Mouse (Mus musculus): ENCODE measurements around the gene Gabra2. TPM values are rescaled to one million over a fixed set of nuclear protein-coding genes. Genes with fewer than 3 reads are reported as not detected.

Gene Gabra2
- polyA plus RNA-seq, 1 experiment from 2014 or later, result 0.03 TPM

GRCm38 (mm10) chr5:71058047-71058446, 37.6 kb downstream of the Gabra2 start:
- WGBS (ENCODE audit: insufficient replicate concordance), result 57% methylated on average over 7 of the region's 7 CpGs
- no peak for ATAC-seq (ENCODE audit: insufficient read depth)
- H3K27me3 ChIP-seq, result no peaks in the 10 kb centered on the region
- H3K27ac ChIP-seq (replicated peaks), result no peak overlapping the region
- no peaks in the 10 kb centered on the region for H3K4me1 ChIP-seq (replicated peaks)
- no peak overlapping the region for H3K4me3 ChIP-seq (replicated peaks)
- no peaks in the 10 kb centered on the region for H3K36me3 ChIP-seq (replicated peaks)
- no peak overlapping the region for H3K9ac ChIP-seq
- no peak overlapping the region for H3K4me2 ChIP-seq
- H3K9me3 ChIP-seq (replicated peaks), result no peaks in the 10 kb centered on the region

DNA sequence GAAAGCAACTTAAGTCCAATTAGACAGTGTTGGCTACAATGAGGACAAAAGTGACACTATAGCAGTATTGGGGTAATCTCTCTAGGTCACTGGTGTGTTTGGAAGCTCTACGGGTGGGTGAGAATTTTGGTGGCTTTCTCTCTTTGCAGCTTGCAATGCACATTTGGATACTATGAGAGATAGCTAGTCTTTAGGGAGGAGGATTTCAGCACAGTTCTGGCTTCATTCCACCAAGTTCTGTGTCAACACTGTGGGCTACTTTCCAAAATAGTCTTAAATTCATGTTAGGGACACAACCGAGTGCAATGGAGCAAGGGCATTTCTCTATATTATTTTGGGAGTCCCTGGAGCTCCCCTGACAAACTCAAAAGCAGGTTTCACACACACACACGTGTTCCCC, 58.3 kb downstream of the Gabra2 start:
- no peak overlapping the region for H3K9ac ChIP-seq
- no peaks in the 10 kb centered on the region for H3K4me1 ChIP-seq (replicated peaks)
- no peak overlapping the region for H3K4me2 ChIP-seq
- ATAC-seq (ENCODE audit: insufficient read depth), result no peak
- no peaks in the 10 kb centered on the region for H3K27me3 ChIP-seq
- WGBS (ENCODE audit: insufficient replicate concordance), result 42% methylated on average over 3 of the region's 3 CpGs
- no peaks in the 10 kb centered on the region for H3K9me3 ChIP-seq (replicated peaks)
- no peak overlapping the region for H3K27ac ChIP-seq (replicated peaks)
- H3K4me3 ChIP-seq (replicated peaks), result no peak overlapping the region
- H3K36me3 ChIP-seq (replicated peaks), result no peaks in the 10 kb centered on the region

GRCm38 (mm10) chr5:71025956-71026355, 69.7 kb downstream of the Gabra2 start:
- no peak overlapping the region for H3K9ac ChIP-seq
- no peaks in the 10 kb centered on the region for H3K4me1 ChIP-seq (replicated peaks)
- no peak overlapping the region for H3K27ac ChIP-seq (replicated peaks)
- WGBS (ENCODE audit: insufficient replicate concordance), result 64% methylated on average over 4 of the region's 4 CpGs
- no peak overlapping the region for H3K4me2 ChIP-seq
- H3K9me3 ChIP-seq (replicated peaks), result no peaks in the 10 kb centered on the region
- H3K27me3 ChIP-seq, result no peaks in the 10 kb centered on the region
- no peak for ATAC-seq (ENCODE audit: insufficient read depth)
- H3K4me3 ChIP-seq (replicated peaks), result no peak overlapping the region
- no peaks in the 10 kb centered on the region for H3K36me3 ChIP-seq (replicated peaks)

GRCm38 (mm10) chr5:71011751-71012150, 83.9 kb downstream of the Gabra2 start:
- H3K9ac ChIP-seq, result no peak overlapping the region
- H3K4me3 ChIP-seq (replicated peaks), result no peak overlapping the region
- H3K4me2 ChIP-seq, result no peak overlapping the region
- no peak for ATAC-seq (ENCODE audit: insufficient read depth)
- no peak overlapping the region for H3K27ac ChIP-seq (replicated peaks)
- no peaks in the 10 kb centered on the region for H3K27me3 ChIP-seq
- no peaks in the 10 kb centered on the region for H3K36me3 ChIP-seq (replicated peaks)
- H3K9me3 ChIP-seq (replicated peaks), result no peaks in the 10 kb centered on the region
- H3K4me1 ChIP-seq (replicated peaks), result no peaks in the 10 kb centered on the region
- 64% methylated on average over 2 of the region's 2 CpGs for WGBS (ENCODE audit: insufficient replicate concordance)

DNA sequence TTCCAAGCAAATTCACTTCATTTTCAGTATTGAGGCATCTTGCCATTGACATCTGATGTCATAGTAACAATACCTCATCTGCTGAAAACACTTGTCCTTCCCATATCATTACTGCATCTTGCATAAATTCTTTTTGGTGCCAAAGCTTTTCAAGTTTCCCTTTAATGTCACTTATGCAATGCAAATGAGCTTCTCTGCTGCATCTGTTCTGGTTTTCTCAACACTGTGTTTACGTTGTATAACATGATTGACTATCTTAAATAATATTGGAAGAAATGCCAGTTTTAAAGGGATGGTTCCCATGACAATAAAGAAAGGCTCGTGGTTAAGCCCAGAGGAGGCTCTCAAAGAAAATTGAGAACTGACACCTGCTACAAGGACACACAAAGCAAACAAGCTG, 84.4 kb downstream of the Gabra2 start:
- ATAC-seq (ENCODE audit: insufficient read depth), result no peak
- Histone ChIP-seq H3K4me2 (no peak overlapping the region), H3K9ac (no peak overlapping the region), H3K27ac (replicated peaks) (no peak overlapping the region), H3K27me3 (no peaks in the 10 kb centered on the region), H3K9me3 (replicated peaks) (no peaks in the 10 kb centered on the region), H3K4me1 (replicated peaks) (no peaks in the 10 kb centered on the region), H3K36me3 (replicated peaks) (no peaks in the 10 kb centered on the region), H3K4me3 (replicated peaks) (no peak overlapping the region)
- WGBS (ENCODE audit: insufficient replicate concordance), result 51% methylated on average over 2 of the region's 2 CpGs

GRCm38 (mm10) chr5:71010797-71011196, 84.9 kb downstream of the Gabra2 start:
- Histone ChIP-seq H3K9ac (no peak overlapping the region), H3K27ac (replicated peaks) (no peak overlapping the region), H3K4me2 (no peak overlapping the region), H3K36me3 (replicated peaks) (no peaks in the 10 kb centered on the region), H3K4me3 (replicated peaks) (no peak overlapping the region), H3K4me1 (replicated peaks) (no peaks in the 10 kb centered on the region), H3K27me3 (no peaks in the 10 kb centered on the region), H3K9me3 (replicated peaks) (no peaks in the 10 kb centered on the region)
- WGBS (ENCODE audit: insufficient replicate concordance), result 81% methylated on average over 3 of the region's 3 CpGs
- no peak for ATAC-seq (ENCODE audit: insufficient read depth)

- Histone ChIP-seq H3K9me3 (replicated peaks) (no peaks in the 10 kb centered on the region), H3K9ac (no peak overlapping the region), H3K4me1 (replicated peaks) (no peaks in the 10 kb centered on the region), H3K4me2 (no peak overlapping the region), H3K27me3 (no peaks in the 10 kb centered on the region), H3K36me3 (replicated peaks) (no peaks in the 10 kb centered on the region), H3K27ac (replicated peaks) (no peak overlapping the region), H3K4me3 (replicated peaks) (no peak overlapping the region)
- WGBS (ENCODE audit: insufficient replicate concordance), result 58% methylated on average over 13 of the region's 13 CpGs
- ATAC-seq (ENCODE audit: insufficient read depth), result no peak
Observed at GRCm38 (mm10) chr5:70995617-70996325, 99.9 kb downstream of the Gabra2 start.

DNA sequence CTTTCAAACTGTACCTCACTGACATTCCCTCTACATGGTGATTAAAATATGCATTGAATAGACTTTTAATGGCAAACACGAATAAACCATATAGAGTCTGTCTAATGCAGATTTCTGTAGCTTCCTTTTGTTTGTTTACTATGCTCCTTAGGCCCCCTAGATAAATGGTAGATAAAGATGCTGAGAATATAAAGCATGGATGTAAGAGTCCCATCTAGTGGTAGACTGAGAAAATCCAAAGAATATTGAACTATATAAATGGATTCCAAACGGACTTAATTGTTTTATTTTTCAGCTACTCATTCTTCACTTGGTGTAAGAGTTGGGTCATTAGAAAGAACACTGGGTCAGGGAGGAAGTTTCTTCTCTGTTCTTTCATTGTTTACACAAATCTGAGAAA, 102.4 kb downstream of the Gabra2 start:
- WGBS (ENCODE audit: insufficient replicate concordance), result 38% methylated on average over 2 of the region's 2 CpGs
- H3K4me3 ChIP-seq (replicated peaks), result no peak overlapping the region
- H3K27ac ChIP-seq (replicated peaks), result no peak overlapping the region
- H3K27me3 ChIP-seq, result no peaks in the 10 kb centered on the region
- no peaks in the 10 kb centered on the region for H3K4me1 ChIP-seq (replicated peaks)
- no peak overlapping the region for H3K9ac ChIP-seq
- no peak for ATAC-seq (ENCODE audit: insufficient read depth)
- no peaks in the 10 kb centered on the region for H3K9me3 ChIP-seq (replicated peaks)
- no peaks in the 10 kb centered on the region for H3K36me3 ChIP-seq (replicated peaks)
- H3K4me2 ChIP-seq, result no peak overlapping the region

- no peak overlapping the region for H3K4me2 ChIP-seq
- ATAC-seq (ENCODE audit: insufficient read depth), result no peak
Observed at GRCm38 (mm10) chr5:70990891-70991290, 104.8 kb downstream of the Gabra2 start.

More at GRCm38 (mm10) chr5:70990891-70991290, 104.8 kb downstream of the Gabra2 start:
- no peaks in the 10 kb centered on the region for H3K27me3 ChIP-seq
- WGBS (ENCODE audit: insufficient replicate concordance), result 59% methylated on average over 3 of the region's 3 CpGs
- no peak overlapping the region for H3K9ac ChIP-seq
- H3K9me3 ChIP-seq (replicated peaks), result no peaks in the 10 kb centered on the region
- H3K4me3 ChIP-seq (replicated peaks), result no peak overlapping the region
- H3K4me1 ChIP-seq (replicated peaks), result no peaks in the 10 kb centered on the region
- H3K36me3 ChIP-seq (replicated peaks), result no peaks in the 10 kb centered on the region
- H3K27ac ChIP-seq (replicated peaks), result no peak overlapping the region

Data from liver, embryonic 15.5 days (tissue).